Mouse (Mus musculus) spleen, postnatal 10 days (tissue): ENCODE data around the gene Lrrc8d.
A peak's percentile ranks its signal among the peaks of the same experiment; 100 is the strongest.

ENCODE experiments used
- DNase-seq, 2 experiments: peaks; one replicate each; pipeline ENCODE4 v3.0.0; 2021 to 2022; ENCODE audit warnings: low spot score in 2 of 2

Gene Lrrc8d

GRCm38 (mm10) chr5:105699141-105700069 lies at the start of gene Lrrc8d:
Gene Lrrc8d, plus strand, starts transcription at chr5:105699969.
- peak; percentile 79 to 84 for DNase-seq

DNA sequence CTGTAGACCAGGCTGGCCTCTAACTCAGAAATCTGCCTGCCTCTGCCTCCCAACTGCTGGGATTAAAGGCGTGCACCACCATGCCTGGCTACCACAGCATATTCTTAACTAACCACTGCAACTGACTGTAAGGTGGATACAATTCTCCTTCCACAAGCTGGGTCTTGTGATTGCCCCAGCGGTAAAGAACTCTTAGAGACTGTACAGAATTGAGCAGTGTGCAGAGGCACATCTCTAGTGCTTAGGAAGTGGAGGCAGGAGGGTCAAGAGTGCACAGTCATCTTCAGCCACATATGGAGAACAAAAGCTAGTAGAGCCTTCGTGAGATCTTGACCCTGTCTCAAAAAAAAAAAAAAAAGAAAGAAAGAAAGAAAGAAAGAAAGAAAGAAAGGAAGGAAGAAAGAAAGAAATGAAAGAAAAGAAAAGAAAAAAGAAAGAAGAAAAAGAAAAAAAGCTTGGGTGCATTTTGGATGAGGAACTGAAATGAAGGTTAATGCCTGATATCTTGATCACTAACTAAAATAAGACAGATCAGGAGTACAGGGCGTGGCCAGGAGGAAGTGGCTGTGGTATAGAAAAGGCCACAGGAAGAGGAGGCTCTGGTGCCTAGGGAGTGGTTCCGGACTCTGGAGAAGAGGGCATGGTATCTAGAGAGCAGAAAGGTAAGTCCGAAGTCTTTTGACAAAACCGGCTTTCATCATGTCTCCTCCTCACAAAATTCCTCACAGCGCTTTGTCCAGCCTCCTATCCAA lies 48.9 kb upstream of the Lrrc8d start:
- peak in 1 of 2 experiments; percentile 50 for DNase-seq

GRCm38 (mm10) chr5:105651561-105651991 lies 48.2 kb upstream of the Lrrc8d start:
- DNase-seq, result peak in 1 of 2 experiments; percentile 32

- DNase-seq, result peak; percentile 77 to 87
These were observed 45.3 kb upstream of the Lrrc8d start for GRCm38 (mm10) chr5:105654237-105655063.

GRCm38 (mm10) chr5:105655100-105655734 lies 44.6 kb upstream of the Lrrc8d start:
- DNase-seq, result no peak

GRCm38 (mm10) chr5:105661894-105662293 lies 37.9 kb upstream of the Lrrc8d start:
- no peak for DNase-seq

- no peak for DNase-seq
These were observed 32.8 kb upstream of the Lrrc8d start for GRCm38 (mm10) chr5:105666930-105667329.

DNA sequence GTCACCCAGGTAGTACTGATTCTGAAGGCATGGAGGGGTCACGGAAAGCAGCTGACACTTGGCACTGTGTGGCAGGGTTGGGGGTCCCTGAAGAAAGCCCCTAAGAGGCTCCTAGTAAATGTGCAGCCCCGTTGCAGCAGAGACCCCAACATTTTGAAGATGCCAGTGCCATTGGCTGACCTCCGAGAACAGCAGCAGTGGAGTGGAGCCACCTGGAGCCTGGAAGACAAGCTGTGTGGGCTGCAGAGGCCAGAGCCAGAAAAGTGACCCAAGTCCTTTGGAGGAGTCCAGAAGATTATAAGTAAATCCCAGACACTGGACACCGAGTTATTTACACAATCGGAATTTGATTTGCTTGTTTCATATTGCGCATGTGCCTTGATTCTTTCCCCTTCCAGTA lies 32.4 kb upstream of the Lrrc8d start:
- no peak for DNase-seq

GRCm38 (mm10) chr5:105669086-105669485 lies 30.7 kb upstream of the Lrrc8d start:
- DNase-seq, result no peak

- no peak for DNase-seq
These were observed 30.0 kb upstream of the Lrrc8d start for GRCm38 (mm10) chr5:105669508-105670353.

DNA sequence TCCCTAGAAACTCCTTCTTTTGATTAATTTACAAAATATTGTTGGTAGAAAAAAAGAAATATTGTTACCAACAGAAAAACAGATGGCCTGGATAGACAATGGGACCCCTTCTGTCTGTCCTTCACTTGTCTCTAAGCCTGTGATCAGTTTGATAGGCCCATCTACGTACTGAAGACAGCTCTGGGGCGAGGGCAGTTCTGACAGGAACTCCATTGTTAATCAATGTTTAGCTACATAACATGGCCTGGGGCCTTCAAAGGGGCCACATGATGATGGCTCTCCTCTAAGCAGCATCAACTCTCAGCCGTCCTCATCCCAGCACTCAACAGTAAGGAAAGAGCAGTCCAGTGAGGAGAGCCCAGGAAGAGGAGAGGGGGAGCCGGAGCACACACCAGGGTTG lies 27.4 kb upstream of the Lrrc8d start:
- DNase-seq, result no peak

GRCm38 (mm10) chr5:105675511-105675910 lies 24.3 kb upstream of the Lrrc8d start:
- DNase-seq, result no peak

GRCm38 (mm10) chr5:105677071-105677470 lies 22.7 kb upstream of the Lrrc8d start:
- DNase-seq, result no peak

GRCm38 (mm10) chr5:105678243-105678642 lies 21.5 kb upstream of the Lrrc8d start:
- no peak for DNase-seq

- no peak for DNase-seq
These were observed 20.5 kb upstream of the Lrrc8d start for GRCm38 (mm10) chr5:105679261-105679660.

- DNase-seq, result peak in 1 of 2 experiments; percentile 44
These were observed 19.6 kb upstream of the Lrrc8d start for GRCm38 (mm10) chr5:105679921-105680843.

- DNase-seq, result no peak
These were observed 17.6 kb upstream of the Lrrc8d start for GRCm38 (mm10) chr5:105682143-105682611.

- DNase-seq, result peak in 1 of 2 experiments; percentile 69
These were observed 15.8 kb upstream of the Lrrc8d start for GRCm38 (mm10) chr5:105683912-105684350.
